Mouse (Mus musculus): ENCODE measurements around the gene Mtus2. TPM values are rescaled to one million over a fixed set of nuclear protein-coding genes. Genes with fewer than 3 reads are reported as not detected.

Gene Mtus2
- polyA plus RNA-seq, 1 experiment from 2014 or later: 3.5 TPM

DNA sequence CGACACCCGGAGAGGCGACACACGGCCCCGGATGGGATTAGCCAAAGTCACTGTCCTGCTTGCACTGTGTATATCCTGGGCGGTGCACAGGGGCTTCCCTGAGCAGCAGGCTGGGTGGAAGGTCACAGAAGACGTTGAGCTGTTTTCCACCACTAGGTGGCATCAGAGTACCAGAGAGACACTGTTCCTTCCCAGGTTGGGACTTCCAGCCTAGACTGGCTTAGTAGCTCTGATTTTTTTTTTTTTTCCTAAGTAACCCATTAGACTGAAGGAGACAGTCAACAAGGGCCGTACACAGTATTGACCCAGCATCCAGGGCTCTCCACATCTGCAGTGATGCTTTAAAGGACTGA, 375.5 kb downstream of the Mtus2 start:
- 31% methylated on average over 8 of the region's 8 CpGs for WGBS
- Histone ChIP-seq H3K4me3 (no peak overlapping the region), H3K4me1 (no peaks in the 10 kb centered on the region), H3K27ac (no peak overlapping the region), H3K27me3 (ENCODE audit: poor library complexity, severe bottlenecking) (no peaks in the 10 kb centered on the region), H3K36me3 (replicated peaks) (peaks cover 57% of the 10 kb centered on the region), H3K9me3 (no peaks in the 10 kb centered on the region)
- peak; percentile 63 for DNase-seq (ENCODE audit: extremely low spot score, low spot score)

DNA sequence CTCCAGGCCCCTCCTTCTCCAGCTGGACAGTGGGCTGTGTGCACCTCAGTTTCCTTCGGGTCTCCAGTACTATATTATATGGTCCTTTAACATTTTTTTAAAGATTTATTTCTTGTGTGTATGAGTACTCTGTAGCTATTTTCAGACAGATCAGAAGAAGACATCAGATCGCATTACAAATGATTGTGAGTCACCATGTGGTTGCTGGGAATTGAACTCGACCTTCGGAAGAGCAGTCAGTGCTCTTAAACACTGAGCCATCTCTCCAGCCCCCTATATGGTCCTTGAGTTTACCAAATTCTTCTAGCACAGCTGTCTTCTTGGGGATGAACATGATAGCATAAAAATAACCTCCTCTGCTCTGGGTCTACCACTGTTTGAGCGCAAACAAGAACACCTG, 382.0 kb downstream of the Mtus2 start:
- H3K9me3 ChIP-seq: no peaks in the 10 kb centered on the region
- peaks cover 59% of the 10 kb centered on the region for H3K36me3 ChIP-seq (replicated peaks)
- DNase-seq (ENCODE audit: extremely low spot score, low spot score): no peak
- H3K4me1 ChIP-seq: peaks cover 13% of the 10 kb centered on the region
- 91% methylated on average over 5 of the region's 5 CpGs for WGBS
- H3K4me3 ChIP-seq: no peak overlapping the region
- H3K27me3 ChIP-seq (ENCODE audit: poor library complexity, severe bottlenecking): no peaks in the 10 kb centered on the region
- no peak overlapping the region for H3K27ac ChIP-seq

GRCm38 (mm10) chr5:148342061-148342741, 385.1 kb downstream of the Mtus2 start:
- 46% methylated on average over 26 of the region's 26 CpGs for WGBS
- H3K9me3 ChIP-seq: no peaks in the 10 kb centered on the region
- peaks cover 13% of the 10 kb centered on the region for H3K4me1 ChIP-seq
- DNase-seq (ENCODE audit: extremely low spot score, low spot score): no peak
- no peaks in the 10 kb centered on the region for H3K27me3 ChIP-seq (ENCODE audit: poor library complexity, severe bottlenecking)
- H3K4me3 ChIP-seq: peak overlapping the region; percentile 29
- H3K27ac ChIP-seq: peak overlapping the region; percentile 60
- peaks cover 61% of the 10 kb centered on the region for H3K36me3 ChIP-seq (replicated peaks)

DNA sequence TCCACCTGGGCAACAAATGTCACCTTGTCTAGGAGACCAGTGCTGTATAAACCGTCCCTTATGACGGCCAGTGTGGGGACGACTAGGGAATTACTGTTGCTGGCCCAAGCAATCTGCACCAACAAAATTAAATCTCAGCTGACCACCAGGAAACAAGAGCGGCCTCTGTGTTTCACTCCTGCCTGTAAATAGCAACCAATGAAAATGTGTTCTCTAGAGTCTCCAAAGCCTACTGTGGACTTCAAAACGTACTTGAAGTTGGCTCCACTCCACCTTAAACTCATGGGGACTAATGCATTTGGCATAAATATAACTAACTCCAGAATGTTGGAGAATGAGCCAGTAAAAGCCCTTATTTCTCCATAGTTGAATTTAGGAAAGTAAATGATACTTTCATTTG, 387.3 kb downstream of the Mtus2 start:
- Histone ChIP-seq H3K27me3 (ENCODE audit: poor library complexity, severe bottlenecking) (no peaks in the 10 kb centered on the region), H3K4me3 (no peak overlapping the region), H3K36me3 (replicated peaks) (peaks cover 65% of the 10 kb centered on the region), H3K4me1 (peaks cover 13% of the 10 kb centered on the region), H3K9me3 (no peaks in the 10 kb centered on the region), H3K27ac (no peak overlapping the region)
- no peak for DNase-seq (ENCODE audit: extremely low spot score, low spot score)
- 92% methylated on average over 5 of the region's 5 CpGs for WGBS

GRCm38 (mm10) chr5:148346543-148346942, 389.4 kb downstream of the Mtus2 start:
- no peaks in the 10 kb centered on the region for H3K9me3 ChIP-seq
- H3K36me3 ChIP-seq (replicated peaks): peaks cover 61% of the 10 kb centered on the region
- no peak for DNase-seq (ENCODE audit: extremely low spot score, low spot score)
- no peak overlapping the region for H3K4me3 ChIP-seq
- H3K27ac ChIP-seq: no peak overlapping the region
- WGBS: 79% methylated on average over 8 of the region's 8 CpGs
- H3K4me1 ChIP-seq: peaks cover 13% of the 10 kb centered on the region
- no peaks in the 10 kb centered on the region for H3K27me3 ChIP-seq (ENCODE audit: poor library complexity, severe bottlenecking)

- Histone ChIP-seq H3K36me3 (replicated peaks) (peaks cover 57% of the 10 kb centered on the region), H3K4me3 (no peak overlapping the region), H3K27me3 (ENCODE audit: poor library complexity, severe bottlenecking) (no peaks in the 10 kb centered on the region), H3K9me3 (no peaks in the 10 kb centered on the region), H3K4me1 (no peaks in the 10 kb centered on the region), H3K27ac (no peak overlapping the region)
- 80% methylated on average over 8 of the region's 8 CpGs for WGBS
- no peak for DNase-seq (ENCODE audit: extremely low spot score, low spot score)
Observed at GRCm38 (mm10) chr5:148348153-148348552, 391.0 kb downstream of the Mtus2 start.

GRCm38 (mm10) chr5:148349327-148350011, 392.3 kb downstream of the Mtus2 start:
- DNase-seq (ENCODE audit: extremely low spot score, low spot score): no peak
- Histone ChIP-seq H3K27me3 (ENCODE audit: poor library complexity, severe bottlenecking) (no peaks in the 10 kb centered on the region), H3K4me3 (no peak overlapping the region), H3K36me3 (replicated peaks) (peaks cover 52% of the 10 kb centered on the region), H3K9me3 (no peaks in the 10 kb centered on the region), H3K27ac (no peak overlapping the region), H3K4me1 (no peaks in the 10 kb centered on the region)
- WGBS: 86% methylated on average over 15 of the region's 15 CpGs

GRCm38 (mm10) chr5:148353429-148353828, 396.3 kb downstream of the Mtus2 start:
- WGBS: 90% methylated on average over 16 of the region's 16 CpGs
- H3K36me3 ChIP-seq (replicated peaks): peaks cover 29% of the 10 kb centered on the region
- no peaks in the 10 kb centered on the region for H3K9me3 ChIP-seq
- no peaks in the 10 kb centered on the region for H3K4me1 ChIP-seq
- H3K27ac ChIP-seq: no peak overlapping the region
- H3K27me3 ChIP-seq (ENCODE audit: poor library complexity, severe bottlenecking): no peaks in the 10 kb centered on the region
- no peak for DNase-seq (ENCODE audit: extremely low spot score, low spot score)
- no peak overlapping the region for H3K4me3 ChIP-seq

GRCm38 (mm10) chr5:148354536-148354935, 397.4 kb downstream of the Mtus2 start:
- 76% methylated on average over 8 of the region's 8 CpGs for WGBS
- Histone ChIP-seq H3K4me1 (no peaks in the 10 kb centered on the region), H3K27me3 (ENCODE audit: poor library complexity, severe bottlenecking) (no peaks in the 10 kb centered on the region), H3K36me3 (replicated peaks) (peaks cover 36% of the 10 kb centered on the region), H3K4me3 (no peak overlapping the region), H3K27ac (no peak overlapping the region), H3K9me3 (no peaks in the 10 kb centered on the region)
- no peak for DNase-seq (ENCODE audit: extremely low spot score, low spot score)

DNA sequence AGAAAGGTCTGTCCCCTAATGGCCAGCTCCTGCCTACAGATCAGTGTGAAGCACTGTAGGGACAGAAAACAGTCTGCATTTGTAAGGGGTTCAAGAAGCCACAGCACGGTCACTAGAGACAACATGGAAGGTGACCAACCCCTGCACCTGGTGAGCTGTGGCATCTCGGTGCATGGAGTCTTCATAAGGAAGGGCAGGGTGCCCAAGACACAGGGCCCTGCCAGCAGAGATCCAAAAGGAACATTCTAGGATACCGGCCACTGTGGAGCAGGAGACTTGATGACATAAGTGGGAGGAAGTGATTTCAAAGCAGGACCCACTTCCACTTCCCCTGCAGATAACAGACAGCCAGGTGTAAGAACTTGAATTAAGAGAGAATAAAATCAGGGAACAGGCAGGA, 398.7 kb downstream of the Mtus2 start:
- Histone ChIP-seq H3K4me1 (peaks cover under 1% of the 10 kb centered on the region; the same call in 1 of the 2 replicates), H3K27me3 (ENCODE audit: poor library complexity, severe bottlenecking) (no peaks in the 10 kb centered on the region), H3K36me3 (replicated peaks) (peaks cover 36% of the 10 kb centered on the region), H3K4me3 (no peak overlapping the region), H3K9me3 (no peaks in the 10 kb centered on the region), H3K27ac (no peak overlapping the region)
- 85% methylated on average over 3 of the region's 3 CpGs for WGBS
- no peak for DNase-seq (ENCODE audit: extremely low spot score, low spot score)

DNA sequence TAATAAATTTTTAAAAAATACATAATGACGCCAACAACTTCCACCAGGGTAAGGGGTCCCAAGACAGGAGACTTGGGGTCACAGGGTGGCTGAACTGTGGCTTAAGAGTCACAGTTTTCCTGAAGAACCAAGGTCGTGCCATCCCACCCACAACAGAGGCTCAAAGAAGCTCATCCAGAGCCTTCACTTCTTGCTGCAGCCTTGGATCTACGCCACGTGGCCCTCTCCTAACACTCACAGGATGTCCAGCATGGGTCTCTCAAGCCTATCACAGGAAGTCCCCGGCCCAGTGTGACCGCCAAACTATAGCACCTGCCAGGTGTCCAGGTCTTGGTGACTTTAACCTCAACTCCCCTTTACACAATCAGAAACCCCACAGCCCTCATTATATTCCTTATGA, 400.0 kb downstream of the Mtus2 start:
- no peak for DNase-seq (ENCODE audit: extremely low spot score, low spot score)
- peaks cover 14% of the 10 kb centered on the region for H3K4me1 ChIP-seq
- H3K4me3 ChIP-seq: no peak overlapping the region
- WGBS: 94% methylated on average over 6 of the region's 6 CpGs
- no peaks in the 10 kb centered on the region for H3K27me3 ChIP-seq (ENCODE audit: poor library complexity, severe bottlenecking)
- peaks cover 23% of the 10 kb centered on the region for H3K36me3 ChIP-seq (replicated peaks)
- H3K27ac ChIP-seq: no peak overlapping the region
- no peaks in the 10 kb centered on the region for H3K9me3 ChIP-seq

DNA sequence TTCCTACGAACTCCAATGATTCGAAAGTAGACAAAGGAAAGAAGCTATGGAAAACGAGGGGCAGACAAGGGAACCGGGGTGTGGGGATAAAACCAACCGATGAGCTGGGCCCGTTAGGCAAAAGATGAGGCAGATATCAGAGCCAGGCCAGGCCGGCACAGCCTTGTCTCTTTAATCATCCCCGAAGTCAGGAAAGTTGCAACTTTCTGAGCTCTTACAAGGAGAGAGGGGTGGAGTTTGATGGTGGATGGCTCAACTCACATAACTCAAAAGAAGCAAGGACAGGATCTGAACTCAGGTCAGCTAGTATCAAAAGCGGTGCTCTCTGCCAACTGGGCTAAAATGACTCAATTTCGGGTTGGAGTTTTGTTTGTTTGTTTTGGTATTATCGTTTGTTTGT, 402.0 kb downstream of the Mtus2 start:
- no peaks in the 10 kb centered on the region for H3K9me3 ChIP-seq
- H3K27me3 ChIP-seq (ENCODE audit: poor library complexity, severe bottlenecking): no peaks in the 10 kb centered on the region
- DNase-seq (ENCODE audit: extremely low spot score, low spot score): no peak
- H3K4me1 ChIP-seq: peaks cover 22% of the 10 kb centered on the region
- WGBS: 94% methylated on average over 11 of the region's 11 CpGs
- H3K36me3 ChIP-seq (replicated peaks): peaks cover 33% of the 10 kb centered on the region
- no peak overlapping the region for H3K4me3 ChIP-seq
- H3K27ac ChIP-seq: no peak overlapping the region

DNA sequence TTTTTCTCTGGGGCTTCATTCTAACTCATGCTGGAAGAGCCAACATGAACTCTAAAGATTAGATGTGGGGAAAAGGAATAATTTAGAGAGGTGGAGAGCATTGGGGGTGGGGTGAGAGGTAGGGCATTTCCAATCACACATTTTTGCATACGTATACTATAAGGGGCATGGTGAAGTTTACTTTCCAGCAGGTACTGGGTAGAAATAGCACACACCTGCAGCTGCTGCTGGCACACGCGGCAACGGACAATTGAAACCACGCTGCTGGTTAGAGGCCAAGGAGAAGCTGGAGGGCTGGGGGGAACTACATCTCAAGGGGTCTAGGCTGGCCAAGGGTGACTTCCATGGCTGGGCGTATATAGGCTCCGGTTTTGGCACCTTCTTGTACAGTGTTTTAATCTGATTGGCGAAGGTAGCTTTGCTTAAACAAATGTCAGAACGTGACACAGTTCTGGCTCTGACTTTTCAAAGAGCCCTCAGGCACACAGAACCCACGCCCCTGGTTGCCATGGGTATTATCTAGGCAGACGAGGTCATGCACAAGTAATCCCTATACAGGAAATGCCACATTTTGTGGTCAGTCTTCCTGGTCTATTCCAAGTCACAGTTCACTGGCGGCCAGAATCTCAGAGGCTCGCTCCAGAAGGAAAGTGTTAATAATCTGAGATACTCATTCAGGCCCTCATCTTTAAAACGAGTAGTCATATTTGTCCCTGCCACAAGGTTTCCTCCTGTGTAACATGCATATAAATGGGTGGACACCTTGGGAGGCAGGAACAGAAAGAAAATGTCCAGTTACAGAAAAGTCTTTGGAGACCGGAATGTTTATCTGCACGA, 404.0 kb downstream of the Mtus2 start:
- Histone ChIP-seq H3K4me1 (peaks cover 23% of the 10 kb centered on the region), H3K27me3 (ENCODE audit: poor library complexity, severe bottlenecking) (no peaks in the 10 kb centered on the region), H3K27ac (no peak overlapping the region), H3K36me3 (replicated peaks) (peaks cover 43% of the 10 kb centered on the region), H3K4me3 (no peak overlapping the region), H3K9me3 (no peaks in the 10 kb centered on the region)
- WGBS: 77% methylated on average over 16 of the region's 16 CpGs
- no peak for DNase-seq (ENCODE audit: extremely low spot score, low spot score)

Measured in forebrain, embryonic 10.5 days (tissue).